Mouse (Mus musculus) heart, postnatal 0 days (tissue): ENCODE data around the gene Slc9a9. TPM values are rescaled to one million over a fixed set of nuclear protein-coding genes. Genes with fewer than 3 reads are reported as not detected.

ENCODE experiments used
- ATAC-seq: fragments of 200-750 bp; cut with Nextera tagmentation; 2 replicates; pipeline ENCODE4 v1.8.0; 2017; ENCODE audit warnings: low read depth, moderate number of reproducible peaks, moderate library complexity; ENCODE audit not compliant: insufficient read depth
- DNase-seq: peaks from one replicate; pipeline ENCODE4 v3.0.0-alpha.2; 2016; ENCODE audit warnings: low spot score
- H3K27ac ChIP-seq: fragments of 300-500 bp; sonication (generic); 2 replicates; pipeline ENCODE4 v1.5.1; 2014; ENCODE audit warnings: low read depth, mild to moderate bottlenecking
- H3K27me3 ChIP-seq: fragments of 300-500 bp; sonication (generic); 2 replicates; pipeline ENCODE4 v1.6.1; 2014; ENCODE audit warnings: low read length, mixed read lengths; ENCODE audit not compliant: control insufficient read depth, insufficient read depth
- H3K36me3 ChIP-seq: fragments of 300-500 bp; sonication (generic); replicated peaks from 2 replicates; pipeline ENCODE4 v1.6.1; 2014; ENCODE audit warnings: low read length, mixed read lengths; ENCODE audit not compliant: control insufficient read depth, insufficient read depth
- H3K4me1 ChIP-seq: fragments of 300-500 bp; sonication (generic); 2 replicates; pipeline ENCODE4 v1.6.1; 2014; ENCODE audit warnings: antibody characterized with exemption; ENCODE audit not compliant: control insufficient read depth, insufficient read depth
- H3K4me2 ChIP-seq: fragments of 300-500 bp; sonication (generic); 2 replicates; pipeline ENCODE4 v1.6.1; 2014; ENCODE audit warnings: low read depth, mild to moderate bottlenecking, low read length, moderate library complexity
- H3K4me3 ChIP-seq: fragments of 300-500 bp; sonication (generic); 2 replicates; pipeline ENCODE4 v1.5.1; 2014; ENCODE audit warnings: low read depth, low read length
- H3K9ac ChIP-seq: fragments of 300-500 bp; sonication (generic); replicated peaks from 2 replicates; pipeline ENCODE4 v1.6.1; 2014; ENCODE audit warnings: low read depth, low read length, mixed read lengths
- H3K9me3 ChIP-seq: fragments of 300-500 bp; sonication (generic); replicated peaks from 2 replicates; pipeline ENCODE4 v1.6.1; 2016; ENCODE audit warnings: low read length; ENCODE audit not compliant: control insufficient read depth
- CTCF ChIP-seq: IDR thresholded peaks from 2 replicates; pipeline ENCODE4 v1.5.1; 2016; ENCODE audit warnings: antibody characterized with exemption, control low read depth, low read depth
- EP300 ChIP-seq: IDR thresholded peaks from 2 replicates; pipeline ENCODE4 v1.6.1; 2016; ENCODE audit warnings: antibody characterized with exemption, low read depth
- WGBS: fragments of 180-500 bp; shearing (Covaris S2); extraction: QIAGEN DNeasy Blood & Tissue Kit; methylation state at CpG from one replicate; pipeline ENCODE4 v1.1.7; 2014; 5-methylcytosine and 5-hydroxymethylcytosine counted together
- polyA plus RNA-seq: library from polyadenylated mRNA; unstranded; fragments of >200 nt; fragmentation: Nextera tagmentation; extraction: Ambion mirVana; gene quantifications from 2 replicates; pipeline ENCODE4 v1.2.1, GENCODE M21; 2015
- total RNA-seq: library from RNA; depleted of rRNA; stranded (reverse); fragments of >200 nt; gene quantifications from 2 replicates; pipeline ENCODE4 v1.2.3, GENCODE M21; 2014; ENCODE audit warnings: low replicate concordance

The Slc9a9 gene
- total and polyA plus RNA-seq, 2 experiments from 2014 or later = 1.9 to 7.1 TPM

DNA sequence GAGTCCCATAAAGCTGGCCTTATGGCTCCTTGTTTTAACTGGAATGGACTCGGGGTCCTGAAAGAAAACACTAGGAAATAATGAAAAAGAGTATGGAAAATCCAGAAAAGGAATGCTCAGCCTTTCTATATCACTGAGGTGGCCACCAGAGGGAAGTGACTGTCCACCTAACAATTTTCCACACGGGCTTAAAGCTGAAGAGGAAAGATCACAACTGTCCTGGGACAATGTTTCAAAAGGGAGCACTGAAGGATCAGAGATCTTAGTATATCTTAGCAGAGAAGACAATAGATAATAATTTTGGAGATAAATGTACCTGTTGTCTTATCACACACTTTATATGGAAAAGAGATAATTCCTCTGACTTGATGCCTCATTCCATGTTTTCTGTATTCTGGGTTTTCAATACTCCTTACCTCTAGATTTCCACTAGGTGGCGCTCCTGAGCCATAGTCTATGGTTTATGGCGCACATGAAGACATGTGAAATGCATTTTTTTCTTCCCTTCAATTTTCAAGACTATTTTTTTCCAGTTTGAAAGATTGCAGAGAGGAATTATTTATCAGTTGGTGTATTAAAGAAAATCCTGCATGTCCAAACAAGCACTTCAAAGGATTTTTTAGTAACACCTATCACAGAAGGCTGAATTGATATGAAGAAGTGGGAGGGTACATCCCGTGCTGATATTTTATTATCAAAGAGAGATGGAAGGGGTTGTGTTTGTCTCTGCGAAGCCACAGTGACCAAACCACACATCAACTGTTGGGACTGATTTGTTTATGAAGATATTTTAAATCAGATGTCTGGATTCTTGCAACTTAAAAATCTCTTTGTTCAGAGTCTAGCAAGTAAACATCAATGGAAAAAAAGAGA lies 69.1 kb downstream of the Slc9a9 start:
- no peaks in the 10 kb centered on the region for H3K9me3 ChIP-seq
- no peak overlapping the region for H3K9ac ChIP-seq
- 39% methylated on average over 6 of the region's 6 CpGs for WGBS
- no peak overlapping the region for H3K27ac ChIP-seq
- ATAC-seq (no peak), DNase-seq (peak; percentile 65)
- no peaks in the 10 kb centered on the region for H3K4me1 ChIP-seq
- no peaks in the 10 kb centered on the region for H3K27me3 ChIP-seq
- no peaks in the 10 kb centered on the region for H3K36me3 ChIP-seq
- TF ChIP-seq CTCF = peak; percentile 89
- no peak for TF ChIP-seq EP300
- H3K4me2 ChIP-seq = no peak overlapping the region
- H3K4me3 ChIP-seq = no peak overlapping the region

DNA sequence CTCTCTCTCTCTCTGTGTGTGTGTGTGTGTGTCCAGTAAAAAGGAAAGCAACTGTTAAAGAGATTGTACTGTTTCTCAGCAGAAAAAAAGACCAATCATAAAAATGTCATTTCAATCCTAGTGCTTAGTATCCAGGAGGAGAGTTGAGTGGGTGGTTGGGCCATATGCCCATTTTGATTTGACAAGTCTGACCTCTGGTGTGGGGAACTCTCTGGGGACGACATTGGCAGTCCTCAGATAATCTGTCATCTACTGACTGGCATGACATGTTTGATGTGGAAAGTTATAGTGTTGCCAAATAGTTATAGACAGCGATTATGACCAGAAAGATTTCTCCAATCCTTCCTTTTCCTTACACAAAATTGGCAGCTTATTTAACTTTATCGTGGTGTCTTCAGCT lies 71.1 kb downstream of the Slc9a9 start:
- TF ChIP-seq EP300 (no peak), CTCF (no peak)
- Histone ChIP-seq H3K4me1 (no peaks in the 10 kb centered on the region), H3K27ac (no peak overlapping the region), H3K36me3 (no peaks in the 10 kb centered on the region), H3K9ac (no peak overlapping the region), H3K4me3 (no peak overlapping the region), H3K9me3 (no peaks in the 10 kb centered on the region), H3K27me3 (no peaks in the 10 kb centered on the region), H3K4me2 (no peak overlapping the region)
- WGBS = 58% methylated on average over 3 of the region's 3 CpGs
- DNase-seq (no peak), ATAC-seq (no peak)

DNA sequence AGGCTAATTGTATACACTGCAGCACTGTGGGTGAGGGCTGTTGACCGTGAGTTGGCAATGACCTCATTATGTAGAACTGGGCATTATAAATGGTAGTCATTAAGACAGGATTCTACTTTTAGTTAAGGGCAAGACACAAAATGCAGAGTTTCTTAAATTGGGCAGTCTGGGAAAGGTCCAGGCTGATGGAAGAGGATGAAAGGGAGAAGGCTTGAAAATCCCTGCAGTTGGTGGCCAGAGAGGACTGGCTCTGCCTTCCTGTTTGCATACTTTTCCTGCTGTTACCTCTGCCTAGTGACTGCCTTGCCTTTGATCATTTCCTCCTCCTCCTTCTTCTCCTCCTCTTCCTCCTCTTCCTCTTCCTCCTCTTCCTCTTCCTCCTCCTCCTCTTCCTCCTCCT lies 73.6 kb downstream of the Slc9a9 start:
- 100% methylated on average over 1 of the region's 1 CpGs for WGBS
- no peaks in the 10 kb centered on the region for H3K36me3 ChIP-seq
- DNase-seq = no peak
- no peak for ATAC-seq
- no peak overlapping the region for H3K27ac ChIP-seq
- H3K4me2 ChIP-seq = no peak overlapping the region
- no peaks in the 10 kb centered on the region for H3K9me3 ChIP-seq
- H3K9ac ChIP-seq = no peak overlapping the region
- H3K27me3 ChIP-seq = no peaks in the 10 kb centered on the region
- no peak overlapping the region for H3K4me3 ChIP-seq
- TF ChIP-seq EP300 = no peak
- no peak for TF ChIP-seq CTCF
- H3K4me1 ChIP-seq = no peaks in the 10 kb centered on the region

DNA sequence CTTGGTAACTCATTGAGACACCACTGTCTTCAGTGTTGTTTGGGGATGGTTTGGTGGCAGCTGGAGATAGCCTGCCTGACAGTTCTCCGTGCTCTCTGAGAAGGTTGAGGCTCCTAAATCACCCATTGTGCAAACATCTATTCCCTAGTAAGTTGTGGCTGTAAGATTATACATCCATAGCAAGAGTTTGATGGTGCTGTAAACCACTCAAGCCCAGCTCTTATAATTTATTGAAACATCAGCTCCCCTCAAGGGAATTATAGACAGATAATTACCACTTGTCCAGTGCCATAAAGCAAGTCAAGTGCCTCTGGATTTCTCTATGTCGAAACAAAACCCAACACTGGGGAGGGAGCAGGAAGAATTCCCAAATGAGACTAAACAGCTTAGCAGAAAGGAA lies 78.8 kb downstream of the Slc9a9 start:
- DNase-seq (no peak), ATAC-seq (no peak)
- WGBS = 83% methylated on average over 2 of the region's 2 CpGs
- no peak overlapping the region for H3K9ac ChIP-seq
- no peak overlapping the region for H3K27ac ChIP-seq
- TF ChIP-seq EP300 (no peak), CTCF (no peak)
- peaks cover 4% of the 10 kb centered on the region; the same call in 1 of the 2 replicates for H3K4me1 ChIP-seq
- H3K27me3 ChIP-seq = no peaks in the 10 kb centered on the region
- no peaks in the 10 kb centered on the region for H3K36me3 ChIP-seq
- H3K4me2 ChIP-seq = no peak overlapping the region
- no peak overlapping the region for H3K4me3 ChIP-seq
- no peaks in the 10 kb centered on the region for H3K9me3 ChIP-seq

DNA sequence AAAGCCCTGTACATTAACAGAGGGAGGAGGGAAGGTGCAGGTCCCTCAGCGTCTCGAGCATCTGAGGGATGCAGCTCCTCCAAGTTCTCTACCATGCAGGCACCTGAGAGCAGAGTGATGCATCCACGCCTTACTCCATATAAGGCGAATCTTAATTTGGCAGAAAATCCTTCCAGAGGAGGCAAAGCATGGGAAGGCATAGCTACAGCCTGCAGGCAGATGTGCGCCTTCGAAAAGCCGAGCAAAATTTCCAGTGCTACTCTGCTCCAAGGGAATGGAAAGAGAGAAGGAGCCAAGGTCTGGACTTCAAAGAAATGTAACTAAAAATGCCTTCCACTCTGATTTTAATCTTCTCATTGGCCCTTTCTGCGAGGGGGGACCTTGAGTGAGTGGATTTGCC lies 80.5 kb downstream of the Slc9a9 start:
- no peak for ATAC-seq
- Histone ChIP-seq H3K4me2 (no peak overlapping the region), H3K4me1 (peaks cover 4% of the 10 kb centered on the region; the same call in 1 of the 2 replicates), H3K9ac (no peak overlapping the region), H3K4me3 (no peak overlapping the region), H3K27me3 (no peaks in the 10 kb centered on the region), H3K27ac (no peak overlapping the region), H3K9me3 (no peaks in the 10 kb centered on the region), H3K36me3 (no peaks in the 10 kb centered on the region)
- no peak for DNase-seq
- WGBS = 84% methylated on average over 8 of the region's 8 CpGs
- TF ChIP-seq EP300 (no peak), CTCF (no peak)
